Mouse (Mus musculus) G1E (cell line): ENCODE results near the gene Lexm. TPM values are rescaled to one million over a fixed set of nuclear protein-coding genes. Genes with fewer than 3 reads are reported as not detected.

Experiments
- ATAC-seq: 2 replicates; pipeline ENCODE4 v1.8.0; 2016; ENCODE audit warnings: mild to moderate bottlenecking; ENCODE audit not compliant: insufficient number of reproducible peaks, poor library complexity, low FRiP score, severe bottlenecking; ENCODE audit errors: extremely low read depth
- DNase-seq: peaks from one replicate; pipeline ENCODE4 v3.0.0; 2012; ENCODE audit warnings: low spot score
- H3K27me3 ChIP-seq: 2 replicates; pipeline ENCODE4 v1.6.1; 2012; ENCODE audit warnings: mild to moderate bottlenecking, low read length, inconsistent platforms; ENCODE audit not compliant: insufficient read depth
- H3K36me3 ChIP-seq: replicated peaks from 2 replicates; pipeline ENCODE3; 2012; ENCODE audit warnings: mild to moderate bottlenecking, inconsistent platforms
- H3K4me1 ChIP-seq: 2 replicates; pipeline ENCODE4 v1.6.1; 2012; ENCODE audit warnings: low read depth, low read length, inconsistent platforms, mixed read lengths; ENCODE audit not compliant: insufficient read depth
- H3K4me3 ChIP-seq: 2 replicates; pipeline ENCODE4 v1.5.1; 2012; ENCODE audit warnings: low read depth, mild to moderate bottlenecking, inconsistent platforms, low read length, moderate library complexity, mixed read lengths
- H3K9me3 ChIP-seq: replicated peaks from 2 replicates; pipeline ENCODE4 v1.6.1; 2012; ENCODE audit warnings: inconsistent platforms
- CTCF ChIP-seq: IDR thresholded peaks from 2 replicates; pipeline ENCODE4 v1.5.1; 2012; ENCODE audit warnings: low read depth, low read length, inconsistent platforms, mixed read lengths
- GATA1 ChIP-seq: IDR thresholded peaks from 2 replicates; pipeline ENCODE4 v1.6.1; 2012; ENCODE audit warnings: borderline replicate concordance, low read length, inconsistent platforms, mixed read lengths
- GATA2 ChIP-seq: IDR thresholded peaks from 2 replicates; pipeline ENCODE4 v1.6.1; 2012; ENCODE audit warnings: low read depth, low read length, inconsistent platforms, borderline replicate concordance
- POLR2AphosphoS5 ChIP-seq: IDR thresholded peaks from 2 replicates; pipeline ENCODE4 v1.6.1; 2012; ENCODE audit warnings: low read depth, low read length, inconsistent platforms; ENCODE audit not compliant: insufficient replicate concordance
- TAL1 ChIP-seq: conservative IDR thresholded peaks from 2 replicates; pipeline ENCODE4 v1.6.1; 2012; ENCODE audit warnings: low read depth, low read length, inconsistent platforms, mixed read lengths
- polyA plus RNA-seq: library from polyadenylated mRNA; stranded (reverse); fragments of >175 nt; gene quantifications from 2 replicates; pipeline ENCODE4 v1.2.3, GENCODE M21; 2012
- total RNA-seq, 2 experiments: library from RNA; stranded (forward) in 1 of 2; stranded (reverse) in 1 of 2; fragments of 200-1000 nt in 1 of 2; fragments of >200 nt in 1 of 2; fragmentation: Nextera tagmentation in 1 of 2; gene quantifications; 2 replicates each; pipeline ENCODE4 v1.2.3; 2014 to 2017

Gene Lexm
- total and polyA plus RNA-seq, 3 experiments = not detected

GRCm38 (mm10) chr4:106618898-106619297, 1.9 kb upstream of the Lexm start:
- Histone ChIP-seq H3K27me3 (peaks cover 31% of the 10 kb centered on the region), H3K4me1 (peaks cover 32% of the 10 kb centered on the region), H3K36me3 (no peaks in the 10 kb centered on the region), H3K4me3 (no peak overlapping the region), H3K9me3 (no peaks in the 10 kb centered on the region)
- no peak for ATAC-seq
- TF ChIP-seq POLR2AphosphoS5 (no peak), CTCF (no peak), GATA1 (no peak), GATA2 (no peak), TAL1 (no peak)
- DNase-seq = no peak

DNA sequence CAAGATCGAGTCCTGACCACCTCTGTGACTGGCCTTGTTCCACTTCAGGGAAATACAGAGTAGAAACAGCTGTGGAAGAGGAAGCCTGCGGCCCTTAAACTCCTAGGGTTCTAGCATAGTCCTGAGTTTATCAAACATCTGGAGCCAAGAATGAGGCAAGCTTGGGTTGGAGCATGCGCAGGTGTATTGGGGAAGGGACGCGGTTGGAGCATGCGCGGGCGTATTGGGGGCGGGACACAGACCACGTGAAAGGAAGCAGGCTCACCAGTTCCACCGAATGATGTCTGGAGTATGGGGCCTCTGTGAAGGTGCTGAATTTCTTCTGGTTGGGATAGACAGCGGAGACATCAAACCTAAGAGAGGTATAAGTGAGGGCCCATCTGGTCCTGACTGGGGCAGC, 1.4 kb downstream of the Lexm start:
- Histone ChIP-seq H3K27me3 (peaks cover 30% of the 10 kb centered on the region), H3K9me3 (no peaks in the 10 kb centered on the region), H3K36me3 (no peaks in the 10 kb centered on the region), H3K4me3 (no peak overlapping the region), H3K4me1 (peaks cover 47% of the 10 kb centered on the region)
- no peak for ATAC-seq
- TF ChIP-seq POLR2AphosphoS5 = no peak
- no peak for TF ChIP-seq GATA2
- no peak for TF ChIP-seq TAL1
- no peak for TF ChIP-seq GATA1
- no peak for TF ChIP-seq CTCF
- DNase-seq = no peak

DNA sequence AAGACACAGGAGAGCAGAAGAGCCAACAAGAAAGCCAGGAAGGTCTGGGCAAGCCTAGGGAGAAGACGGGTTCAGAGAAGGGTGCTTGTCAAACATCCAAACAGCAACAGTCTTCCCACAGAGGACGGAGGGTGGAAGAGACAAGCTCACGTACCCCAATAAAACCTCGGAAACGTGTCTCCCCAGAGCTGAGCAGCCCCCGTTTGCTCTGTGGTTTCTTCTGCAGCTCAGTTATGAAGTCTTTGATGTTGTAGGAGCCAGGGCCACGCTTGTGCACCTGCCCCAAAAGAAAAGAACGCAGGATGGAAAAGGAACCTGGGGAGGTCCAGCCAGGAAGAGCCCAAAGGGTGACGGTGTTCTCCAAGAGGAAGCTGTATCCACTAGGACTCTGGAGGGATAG, 2.2 kb downstream of the Lexm start:
- DNase-seq = no peak
- Histone ChIP-seq H3K4me1 (peaks cover 51% of the 10 kb centered on the region), H3K9me3 (no peaks in the 10 kb centered on the region), H3K36me3 (no peaks in the 10 kb centered on the region), H3K4me3 (no peak overlapping the region), H3K27me3 (peaks cover 30% of the 10 kb centered on the region)
- ATAC-seq = no peak
- no peak for TF ChIP-seq POLR2AphosphoS5
- no peak for TF ChIP-seq CTCF
- TF ChIP-seq GATA1 = no peak
- TF ChIP-seq GATA2 = no peak
- no peak for TF ChIP-seq TAL1

GRCm38 (mm10) chr4:106614180-106614797, 2.8 kb downstream of the Lexm start:
- H3K27me3 ChIP-seq = peaks cover 30% of the 10 kb centered on the region
- no peaks in the 10 kb centered on the region for H3K9me3 ChIP-seq
- peak; percentile 59 for DNase-seq
- no peaks in the 10 kb centered on the region for H3K36me3 ChIP-seq
- peak; percentile 91 for TF ChIP-seq CTCF
- no peak for TF ChIP-seq GATA2
- peaks cover 55% of the 10 kb centered on the region for H3K4me1 ChIP-seq
- 0 out of 2 replicates have a peak, but pooled peaks have one; percentile 52 for ATAC-seq
- peak overlapping the region; percentile 8; the same call in 1 of the 2 replicates for H3K4me3 ChIP-seq

- DNase-seq (peak; percentile 16), ATAC-seq (peak; percentile 59)
- Histone ChIP-seq H3K9me3 (no peaks in the 10 kb centered on the region), H3K4me1 (peaks cover 55% of the 10 kb centered on the region), H3K36me3 (no peaks in the 10 kb centered on the region), H3K27me3 (peaks cover 27% of the 10 kb centered on the region), H3K4me3 (peak overlapping the region; percentile 8; the same call in 1 of the 2 replicates)
- TF ChIP-seq CTCF (no peak), TAL1 (peak; percentile 55), GATA1 (no peak)
Observed at GRCm38 (mm10) chr4:106613560-106613959, 3.5 kb downstream of the Lexm start.

GRCm38 (mm10) chr4:106613105-106613504, 3.9 kb downstream of the Lexm start:
- DNase-seq (no peak), ATAC-seq (no peak)
- H3K4me1 ChIP-seq = peaks cover 55% of the 10 kb centered on the region
- H3K4me3 ChIP-seq = no peak overlapping the region
- no peaks in the 10 kb centered on the region for H3K36me3 ChIP-seq
- no peaks in the 10 kb centered on the region for H3K9me3 ChIP-seq
- peaks cover 27% of the 10 kb centered on the region for H3K27me3 ChIP-seq
- TF ChIP-seq TAL1 (no peak), GATA2 (no peak), CTCF (no peak), GATA1 (no peak), POLR2AphosphoS5 (no peak)

GRCm38 (mm10) chr4:106607905-106608304, 9.1 kb downstream of the Lexm start:
- DNase-seq (no peak), ATAC-seq (no peak)
- Histone ChIP-seq H3K4me3 (no peak overlapping the region), H3K36me3 (no peaks in the 10 kb centered on the region), H3K4me1 (peaks cover 13% of the 10 kb centered on the region), H3K9me3 (no peaks in the 10 kb centered on the region; the same call in 1 of the 2 replicates), H3K27me3 (peaks cover 5% of the 10 kb centered on the region; the same call in 1 of the 2 replicates)
- TF ChIP-seq CTCF = no peak
- no peak for TF ChIP-seq GATA2
- no peak for TF ChIP-seq POLR2AphosphoS5
- TF ChIP-seq TAL1 = no peak
- TF ChIP-seq GATA1 = no peak
